Mouse (Mus musculus): ENCODE data around the gene Sri. TPM values are rescaled to one million over a fixed set of nuclear protein-coding genes. Genes with fewer than 3 reads are reported as not detected.
A peak's percentile ranks its signal among the peaks of the same experiment; 100 is the strongest.
"Not testable (repeated sequence)": the region's sequence is repeated elsewhere in the genome, so short reads cannot be mapped to it uniquely, and the experiment has no call there.

Gene Sri
- 275 and 294 TPM in 2 replicates for polyA plus RNA-seq (2015; fragmentation: Nextera tagmentation; extraction: Ambion mirVana)

DNA sequence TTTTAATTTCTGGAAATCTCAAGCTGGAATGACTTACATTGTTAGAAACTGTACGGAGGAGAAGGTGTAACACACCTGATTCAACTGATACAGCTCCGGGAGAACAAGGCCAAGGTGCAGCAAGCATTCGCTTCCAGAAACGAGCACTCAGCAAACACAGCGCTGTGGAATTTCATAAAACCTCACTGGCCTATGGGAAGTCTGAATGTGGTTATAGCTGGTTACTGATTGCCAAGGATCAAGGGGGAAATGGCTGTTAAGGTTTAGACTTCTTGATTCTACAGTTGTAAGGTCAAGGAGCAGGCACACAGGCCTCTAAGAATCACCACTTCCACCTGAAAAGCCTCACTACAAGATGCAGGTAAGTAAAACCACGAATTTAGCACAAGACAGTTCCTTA is at the start of gene Sri:
Gene Sri, plus strand, starts transcription at position 224 of the 400 bp plus-strand sequence.
- no peak for ATAC-seq (ENCODE audit: insufficient number of reproducible peaks, low FRiP score, low TSS enrichment, low read depth)
- no peaks in the 10 kb centered on the region for H3K36me3 ChIP-seq
- no peaks in the 10 kb centered on the region for H3K4me1 ChIP-seq
- 73% methylated on average over 6 of the region's 6 CpGs for WGBS
- no peaks in the 10 kb centered on the region for H3K9me3 ChIP-seq
- H3K4me2 ChIP-seq = no peak within 1 kb of the TSS
- H3K4me3 ChIP-seq = no peak within 1 kb of the TSS
- no peaks in the 10 kb centered on the region for H3K27me3 ChIP-seq
- H3K9ac ChIP-seq = no peak within 1 kb of the TSS
- no peak within 1 kb of the TSS for H3K27ac ChIP-seq

DNA sequence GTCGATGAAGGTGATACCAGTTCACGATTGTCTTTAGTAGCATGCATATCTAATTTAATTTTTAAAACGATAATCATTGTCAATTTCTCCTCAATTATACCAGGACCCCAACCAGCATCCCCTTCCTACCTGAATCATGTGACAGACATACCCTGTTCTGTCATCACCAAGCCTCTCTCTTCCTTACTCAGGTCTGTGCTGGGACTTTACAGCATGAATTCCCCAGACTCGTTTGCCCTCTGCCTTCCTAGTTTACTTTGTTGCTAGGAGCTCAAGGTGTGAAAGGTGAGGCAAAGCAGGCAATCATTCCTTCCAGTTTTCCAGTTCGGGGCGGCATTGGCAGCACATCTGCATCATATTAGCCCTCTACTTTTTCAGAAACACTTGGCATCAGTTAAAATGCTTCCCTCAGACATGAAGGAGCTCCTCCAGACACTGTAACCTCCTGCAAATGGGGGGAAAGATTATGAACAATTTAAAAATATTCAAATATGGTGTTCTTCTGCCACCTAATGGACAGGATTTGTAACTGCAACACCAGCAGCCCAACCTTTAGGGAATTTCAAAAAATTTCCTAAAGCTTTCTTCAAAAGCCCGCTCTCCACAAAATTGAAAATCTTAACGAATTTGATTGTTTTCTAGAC is 49.4 kb upstream of the Sri start:
- ATAC-seq (ENCODE audit: insufficient number of reproducible peaks, low FRiP score, low TSS enrichment, low read depth) = no peak
- 43% methylated on average over 8 of the region's 8 CpGs for WGBS

DNA sequence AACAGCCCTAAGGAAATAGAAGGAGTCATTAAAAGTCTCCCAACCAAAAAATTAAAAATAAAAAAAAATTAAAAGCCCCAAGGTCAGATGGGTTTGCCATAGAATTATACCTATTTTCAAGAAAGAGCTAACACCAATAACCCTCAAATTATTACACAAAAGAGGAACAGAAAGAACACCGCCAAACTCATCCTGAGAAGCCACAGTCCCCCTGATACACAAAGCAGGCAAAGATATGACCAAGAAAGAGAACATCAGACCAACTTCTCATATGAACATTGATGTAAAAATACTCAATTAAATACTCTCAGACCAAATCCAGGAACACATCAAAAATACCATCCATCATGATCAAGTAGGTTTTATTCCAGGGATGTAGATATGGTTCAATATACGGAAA is 48.8 kb upstream of the Sri start:
- 90% methylated on average over 2 of the region's 2 CpGs for WGBS
- no peaks in the 10 kb centered on the region for H3K36me3 ChIP-seq
- no peaks in the 10 kb centered on the region for H3K27me3 ChIP-seq
- 0 out of 2 replicates have a peak, but pooled peaks cover 2% of the 10 kb centered on the region for H3K4me1 ChIP-seq
- H3K9me3 ChIP-seq = no peaks in the 10 kb centered on the region
- H3K27ac ChIP-seq = no peak overlapping the region
- H3K4me2 ChIP-seq = no peak overlapping the region
- H3K9ac ChIP-seq = no peak overlapping the region
- ATAC-seq (ENCODE audit: insufficient number of reproducible peaks, low FRiP score, low TSS enrichment, low read depth) = no peak
- no peak overlapping the region for H3K4me3 ChIP-seq

More for the DNA sequence above, 49.4 kb upstream of the Sri start:
- H3K27me3 ChIP-seq = no peaks in the 10 kb centered on the region
- H3K36me3 ChIP-seq = no peaks in the 10 kb centered on the region
- no peak overlapping the region for H3K4me3 ChIP-seq
- no peaks in the 10 kb centered on the region for H3K9me3 ChIP-seq
- H3K27ac ChIP-seq = no peak overlapping the region
- 0 out of 2 replicates have a peak overlapping the region, but pooled peaks have one; percentile 17 for H3K4me2 ChIP-seq
- H3K4me1 ChIP-seq = 0 out of 2 replicates have a peak, but pooled peaks cover 2% of the 10 kb centered on the region
- H3K9ac ChIP-seq = no peak overlapping the region

DNA sequence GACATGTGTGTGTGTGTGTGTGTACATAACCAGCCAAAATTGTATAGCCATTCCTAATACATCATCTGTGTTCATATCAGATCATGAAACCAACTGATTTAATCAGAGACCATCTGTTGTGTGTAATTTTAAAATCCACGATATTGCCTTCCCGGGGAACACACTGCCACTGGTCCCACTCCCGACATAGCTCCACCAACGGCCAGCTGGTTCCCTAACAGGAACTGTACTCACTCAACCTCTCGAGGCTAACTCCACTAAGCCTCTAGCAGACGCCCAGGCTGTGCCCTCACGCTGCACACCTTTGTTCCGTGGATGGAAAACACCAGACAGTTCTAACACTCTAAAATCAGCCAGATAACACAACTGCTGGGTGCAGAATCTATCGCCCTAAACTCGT is 45.4 kb upstream of the Sri start:
- H3K36me3 ChIP-seq = no peaks in the 10 kb centered on the region
- H3K4me3 ChIP-seq = no peak overlapping the region
- H3K4me1 ChIP-seq = 0 out of 2 replicates have a peak, but pooled peaks cover 2% of the 10 kb centered on the region
- WGBS = 77% methylated on average over 10 of the region's 10 CpGs
- H3K27me3 ChIP-seq = no peaks in the 10 kb centered on the region
- H3K9me3 ChIP-seq = no peaks in the 10 kb centered on the region
- no peak overlapping the region for H3K27ac ChIP-seq
- no peak overlapping the region for H3K9ac ChIP-seq
- H3K4me2 ChIP-seq = no peak overlapping the region
- ATAC-seq (ENCODE audit: insufficient number of reproducible peaks, low FRiP score, low TSS enrichment, low read depth) = no peak

DNA sequence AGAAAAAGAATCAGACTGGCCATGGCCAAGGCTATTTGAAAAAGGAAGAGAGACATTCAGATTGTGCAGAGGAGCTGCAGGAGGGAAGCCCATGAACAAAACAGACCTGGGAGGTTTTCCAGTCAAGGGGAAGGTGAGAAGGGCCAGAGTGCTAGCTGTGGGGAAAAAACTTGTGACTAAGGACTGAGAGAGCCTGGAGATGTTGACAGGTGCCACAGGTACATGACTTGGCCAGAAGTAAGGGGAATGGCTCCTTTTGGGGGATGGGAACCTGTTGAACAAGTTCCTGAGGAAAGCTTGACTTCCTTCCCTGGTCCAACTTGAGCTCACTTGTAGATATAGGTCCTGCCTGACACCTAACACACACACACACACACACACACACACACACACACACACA is 43.1 kb upstream of the Sri start:
- Histone ChIP-seq H3K4me2 (no peak overlapping the region), H3K4me1 (no peaks in the 10 kb centered on the region), H3K36me3 (no peaks in the 10 kb centered on the region), H3K9me3 (no peaks in the 10 kb centered on the region), H3K4me3 (no peak overlapping the region), H3K9ac (no peak overlapping the region), H3K27ac (no peak overlapping the region), H3K27me3 (no peaks in the 10 kb centered on the region)
- no peak for ATAC-seq (ENCODE audit: insufficient number of reproducible peaks, low FRiP score, low TSS enrichment, low read depth)

DNA sequence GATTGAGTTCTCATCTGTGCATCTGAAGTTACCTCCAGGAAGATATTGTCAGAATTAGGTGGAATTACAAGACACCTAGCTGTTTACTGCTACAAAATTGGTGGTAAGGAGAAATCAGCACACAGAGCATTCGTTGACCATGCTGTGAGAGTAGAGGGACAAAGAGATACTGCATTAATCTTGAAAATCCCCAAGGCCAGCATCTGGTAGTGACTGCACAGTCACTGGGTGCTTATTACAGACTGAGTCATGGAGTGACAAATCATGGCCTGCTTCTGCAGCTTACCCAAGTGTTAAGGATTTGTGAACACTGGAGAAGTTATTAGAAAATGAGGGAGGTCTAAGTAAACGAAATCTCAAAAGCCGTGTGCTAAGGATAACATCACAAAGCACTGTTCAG is 32.6 kb upstream of the Sri start:
- no peaks in the 10 kb centered on the region for H3K36me3 ChIP-seq
- H3K27ac ChIP-seq = no peak overlapping the region
- no peak overlapping the region for H3K4me2 ChIP-seq
- no peaks in the 10 kb centered on the region for H3K9me3 ChIP-seq
- no peak overlapping the region for H3K9ac ChIP-seq
- no peaks in the 10 kb centered on the region for H3K4me1 ChIP-seq
- ATAC-seq (ENCODE audit: insufficient number of reproducible peaks, low FRiP score, low TSS enrichment, low read depth) = no peak
- H3K4me3 ChIP-seq = no peak overlapping the region
- no peaks in the 10 kb centered on the region for H3K27me3 ChIP-seq
- 74% methylated on average over 3 of the region's 3 CpGs for WGBS

DNA sequence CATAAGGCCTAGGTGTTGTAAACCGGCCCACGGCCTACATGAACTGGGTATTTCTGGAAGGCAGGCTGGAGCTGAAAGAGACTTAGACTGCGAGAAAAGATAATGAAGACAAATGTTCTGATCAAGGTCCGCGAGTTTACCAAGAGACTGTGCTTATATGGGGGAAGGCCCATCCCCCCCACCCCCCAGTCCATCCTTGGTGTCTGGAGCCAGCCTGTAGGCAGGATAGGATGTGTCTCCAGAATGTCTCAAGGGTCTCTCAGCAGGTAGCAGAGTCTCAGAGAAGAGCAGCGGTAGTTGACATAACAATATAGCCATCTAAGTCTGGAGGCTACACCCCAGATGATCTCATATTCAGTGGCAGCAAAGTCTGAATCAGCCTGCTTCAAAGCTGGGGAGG is 11.3 kb upstream of the Sri start:
- 89% methylated on average over 6 of the region's 6 CpGs for WGBS
- not testable (repeated sequence) for ATAC-seq (ENCODE audit: insufficient number of reproducible peaks, low FRiP score, low TSS enrichment, low read depth); H3K4me3 ChIP-seq; H3K9ac ChIP-seq; H3K9me3 ChIP-seq; H3K36me3 ChIP-seq; H3K4me2 ChIP-seq; H3K4me1 ChIP-seq; H3K27ac ChIP-seq; H3K27me3 ChIP-seq

DNA sequence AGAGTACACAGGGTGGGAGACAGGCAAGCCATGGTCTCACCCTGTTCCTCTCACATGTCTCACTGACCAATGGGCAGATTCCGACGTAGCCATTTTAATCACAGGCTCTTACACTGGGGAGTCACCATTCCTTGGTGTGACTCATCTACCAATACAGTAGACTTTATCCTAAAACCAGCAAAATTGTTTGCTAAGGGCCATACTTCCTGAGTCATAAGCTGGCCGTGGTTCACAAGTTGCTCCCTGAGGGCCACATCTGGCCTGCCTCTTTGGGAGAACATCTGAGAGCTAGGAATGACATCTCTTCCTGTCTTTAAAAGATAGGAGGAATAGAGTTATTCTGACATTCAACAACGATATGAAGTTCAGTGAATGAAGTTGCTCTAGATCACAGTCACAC is 7.9 kb downstream of the Sri start:
- Histone ChIP-seq H3K4me1 (peaks cover 11% of the 10 kb centered on the region), H3K4me2 (no peak overlapping the region), H3K9me3 (no peaks in the 10 kb centered on the region), H3K27ac (no peak overlapping the region), H3K9ac (no peak overlapping the region), H3K36me3 (0 out of 2 replicates have a peak, but pooled peaks cover 7% of the 10 kb centered on the region), H3K4me3 (no peak overlapping the region), H3K27me3 (no peaks in the 10 kb centered on the region)
- ATAC-seq (ENCODE audit: insufficient number of reproducible peaks, low FRiP score, low TSS enrichment, low read depth) = no peak
- WGBS = 83% methylated on average over 4 of the region's 4 CpGs

DNA sequence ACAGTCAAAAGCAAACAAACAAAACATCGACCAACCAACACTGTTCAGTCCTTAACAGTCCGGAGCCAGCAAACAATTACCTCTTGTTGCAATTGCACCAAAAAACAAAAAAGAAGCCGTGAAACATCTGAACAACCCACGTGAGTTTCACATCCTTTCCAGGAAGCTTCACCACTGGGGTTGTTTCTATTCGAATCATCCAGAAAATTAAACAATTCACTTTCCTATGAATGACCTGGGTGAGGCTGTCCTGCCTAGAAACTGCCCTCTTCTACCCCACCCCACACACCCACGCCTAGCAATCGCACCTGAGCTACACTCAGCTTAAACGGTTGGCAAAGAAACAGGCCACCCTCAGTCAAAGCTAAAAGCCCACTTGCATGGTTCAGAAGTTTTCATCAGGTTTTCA is 9.8 kb downstream of the Sri start:
- peaks cover 21% of the 10 kb centered on the region for H3K36me3 ChIP-seq

DNA sequence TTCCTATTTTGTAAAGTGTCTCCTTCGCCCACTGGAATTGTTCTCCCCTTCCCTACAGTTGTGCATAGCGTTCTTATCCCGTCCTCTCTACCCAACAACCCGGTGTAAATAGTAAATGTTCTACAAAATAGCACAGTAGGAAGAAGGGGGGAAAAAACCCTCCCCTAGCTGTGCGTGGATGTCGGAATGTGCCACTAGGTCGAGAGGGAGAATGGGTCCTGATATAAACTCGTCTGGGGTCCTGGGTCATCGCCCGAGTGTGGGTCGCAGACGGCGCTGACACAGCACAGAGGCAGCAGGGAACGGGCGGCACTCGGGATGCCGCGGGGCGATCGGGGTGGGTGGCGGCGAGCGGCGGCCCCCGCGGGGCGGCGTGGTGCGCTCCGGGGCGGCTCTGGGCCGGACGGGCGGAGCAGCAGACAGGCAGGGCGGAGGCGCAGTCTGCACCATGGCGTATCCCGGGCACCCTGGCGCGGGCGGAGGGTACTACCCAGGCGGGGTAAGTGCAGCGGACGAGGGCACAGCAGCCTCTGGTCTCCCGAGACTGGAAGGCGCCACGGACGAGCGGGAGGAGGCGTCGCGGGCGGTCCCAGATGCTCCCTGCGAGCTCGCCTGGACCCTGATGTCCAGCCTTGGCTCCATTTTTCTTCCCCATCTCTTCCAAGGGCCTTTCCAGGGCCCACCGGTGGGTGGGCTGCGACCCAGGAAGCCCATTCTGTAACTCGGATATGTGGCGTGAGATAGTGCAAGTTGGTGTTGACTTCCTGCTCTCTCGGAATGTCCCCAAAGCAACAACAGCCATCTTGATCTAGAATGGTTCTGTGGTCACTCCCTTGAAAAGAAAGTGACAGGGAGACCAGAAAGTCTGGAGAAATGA is 10.5 kb downstream of the Sri start:
- peak overlapping the region; percentile 90 for H3K27ac ChIP-seq
- peak overlapping the region; percentile 85 for H3K9ac ChIP-seq
- WGBS = under 1% methylated on average over 59 of the region's 60 CpGs
- H3K27me3 ChIP-seq = no peaks in the 10 kb centered on the region
- ATAC-seq (ENCODE audit: insufficient number of reproducible peaks, low FRiP score, low TSS enrichment, low read depth) = peak; percentile 93
- peaks cover 27% of the 10 kb centered on the region for H3K36me3 ChIP-seq
- H3K4me1 ChIP-seq = peaks cover 11% of the 10 kb centered on the region
- H3K9me3 ChIP-seq = no peaks in the 10 kb centered on the region
- peak overlapping the region; percentile 61 for H3K4me2 ChIP-seq
- H3K4me3 ChIP-seq = peak overlapping the region; percentile 89

More for the DNA sequence above, 9.8 kb downstream of the Sri start:
- H3K4me2 ChIP-seq = peak overlapping the region; percentile 61
- peak overlapping the region; percentile 89 for H3K4me3 ChIP-seq
- H3K27ac ChIP-seq = peak overlapping the region; percentile 90; the same call in 1 of the 2 replicates
- no peak for ATAC-seq (ENCODE audit: insufficient number of reproducible peaks, low FRiP score, low TSS enrichment, low read depth)
- no peaks in the 10 kb centered on the region for H3K9me3 ChIP-seq
- H3K27me3 ChIP-seq = no peaks in the 10 kb centered on the region
- 31% methylated on average over 8 of the region's 8 CpGs for WGBS
- H3K4me1 ChIP-seq = peaks cover 11% of the 10 kb centered on the region
- H3K9ac ChIP-seq = peak overlapping the region; percentile 85; the same call in 1 of the 2 replicates

DNA sequence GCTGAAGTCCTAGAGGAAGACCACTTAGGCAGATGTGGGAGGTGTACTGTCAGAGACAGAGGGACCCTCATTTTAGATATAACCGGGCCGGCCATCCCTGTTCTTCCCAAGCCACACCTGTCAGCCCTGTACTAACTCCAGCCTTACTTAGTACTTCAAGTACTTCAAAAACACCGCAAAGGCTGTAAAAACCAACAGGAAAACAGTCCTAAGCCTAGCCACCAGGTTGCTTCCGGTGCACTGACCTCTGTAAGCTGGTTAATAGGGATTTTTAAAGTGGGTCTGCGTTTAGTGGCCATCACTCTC is 11.1 kb downstream of the Sri start:
- H3K27ac ChIP-seq = no peak overlapping the region
- peak overlapping the region; percentile 89 for H3K4me3 ChIP-seq
- peak overlapping the region; percentile 85 for H3K9ac ChIP-seq
- no peaks in the 10 kb centered on the region for H3K27me3 ChIP-seq
- ATAC-seq (ENCODE audit: insufficient number of reproducible peaks, low FRiP score, low TSS enrichment, low read depth) = no peak
- 30% methylated on average over 5 of the region's 5 CpGs for WGBS
- H3K4me1 ChIP-seq = peaks cover 11% of the 10 kb centered on the region
- peak overlapping the region; percentile 61 for H3K4me2 ChIP-seq
- no peaks in the 10 kb centered on the region for H3K9me3 ChIP-seq
- peaks cover 29% of the 10 kb centered on the region for H3K36me3 ChIP-seq

DNA sequence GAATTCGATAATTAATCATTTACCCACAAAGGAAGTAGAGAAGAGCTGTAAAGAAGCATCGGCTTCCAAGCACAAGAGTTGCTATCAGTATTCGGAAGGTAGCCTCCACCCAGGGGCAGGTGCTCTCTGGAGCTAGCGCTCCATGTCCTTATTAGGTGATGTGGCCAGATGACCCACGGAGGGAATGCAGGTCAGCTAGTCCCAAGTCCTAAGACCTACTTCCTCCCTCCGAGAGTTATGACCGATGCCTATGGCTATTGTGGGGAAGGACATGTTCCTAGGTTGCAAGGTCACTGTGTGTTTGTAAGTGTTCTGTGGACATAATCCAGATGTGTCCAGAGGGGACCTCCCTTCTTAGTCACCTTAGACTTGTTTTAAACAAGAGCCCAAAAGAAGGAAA is 12.2 kb downstream of the Sri start:
- no peak for ATAC-seq (ENCODE audit: insufficient number of reproducible peaks, low FRiP score, low TSS enrichment, low read depth)
- no peak overlapping the region for H3K27ac ChIP-seq
- no peaks in the 10 kb centered on the region for H3K9me3 ChIP-seq
- no peaks in the 10 kb centered on the region for H3K27me3 ChIP-seq
- no peak overlapping the region for H3K4me2 ChIP-seq
- H3K4me1 ChIP-seq = peaks cover 11% of the 10 kb centered on the region
- H3K9ac ChIP-seq = no peak overlapping the region
- 84% methylated on average over 7 of the region's 7 CpGs for WGBS
- peaks cover 29% of the 10 kb centered on the region for H3K36me3 ChIP-seq
- no peak overlapping the region for H3K4me3 ChIP-seq

All from limb, embryonic 15.5 days (tissue).